ENCODE assay signal across 20 mouse cellular contexts in genomic region chr2:159652243-159652642, GRCm38 (mm10).
"Had no signal": no experiment of that assay in that cellular context is flagged by ENCODE, and none has a peak within 500 bp of the region (broad histone marks: within the 10 kb centered on the region; RNA-seq: fewer than 3 reads in every experiment).

No protein-coding gene starts in this region.

- H3K36me3 ChIP-seq: liver, embryonic 12.5 days; liver, embryonic 15.5 days; lung, embryonic 15.5 days; midbrain, embryonic 10.5 days; midbrain, embryonic 13.5 days; neural tube, embryonic 13.5 days had no signal

- H3K4me3 ChIP-seq: left cerebral cortex, adult 2 months; liver, embryonic 12.5 days; liver, embryonic 15.5 days; lung, embryonic 15.5 days; megakaryocyte, embryonic 14.5 days; midbrain, embryonic 10.5 days; midbrain, embryonic 13.5 days; myocyte; neural tube, embryonic 13.5 days had no signal

- H3K9me3 ChIP-seq: liver, embryonic 12.5 days; liver, embryonic 15.5 days; lung, embryonic 15.5 days; midbrain, embryonic 10.5 days; midbrain, embryonic 13.5 days; neural tube, embryonic 13.5 days had no signal

- ATAC-seq: liver, embryonic 12.5 days; midbrain, embryonic 13.5 days; midbrain, embryonic 16.5 days had no signal

- H3K4me2 ChIP-seq: liver, embryonic 12.5 days; liver, embryonic 15.5 days; lung, embryonic 15.5 days; midbrain, embryonic 13.5 days; neural tube, embryonic 13.5 days had no signal

- DNase-seq: kidney, adult 2 months; kidney, postnatal 25 days; layer of hippocampus, postnatal 36 days; liver; lung, adult 18-20 months; lung, postnatal 10 days; lung, postnatal 36 days; thymus, adult 18-20 months; thymus, postnatal 4 days had no signal

- H3K27me3 ChIP-seq: liver, embryonic 12.5 days; liver, embryonic 15.5 days; lung, embryonic 15.5 days; megakaryocyte, embryonic 14.5 days; midbrain, embryonic 13.5 days; neural tube, embryonic 13.5 days had no signal

- H3K9ac ChIP-seq: liver, embryonic 12.5 days; liver, embryonic 15.5 days; lung, embryonic 15.5 days; midbrain, embryonic 13.5 days; neural tube, embryonic 13.5 days had no signal

- H3K27ac ChIP-seq: kidney, postnatal 0 days; left cerebral cortex, adult 2 months; liver, embryonic 12.5 days; liver, embryonic 15.5 days; lung, embryonic 15.5 days; midbrain, embryonic 10.5 days; midbrain, embryonic 13.5 days; neural tube, embryonic 13.5 days had no signal

- H3K4me1 ChIP-seq: liver, embryonic 12.5 days; liver, embryonic 15.5 days; lung, embryonic 15.5 days; megakaryocyte, embryonic 14.5 days; midbrain, embryonic 10.5 days; midbrain, embryonic 13.5 days; neural tube, embryonic 13.5 days had no signal
